Mouse (Mus musculus): ENCODE data around the gene Lrp8.

GRCm38 (mm10) chr4:107805491-107805890 lies 3.4 kb downstream of the Lrp8 start:
- TF ChIP-seq CTCF (IDR thresholded peaks at IDR 0.05; ENCODE audit: control insufficient read depth, insufficient read depth, low read length), result peak; percentile 55; the same call in 1 of the 2 replicates
- TF ChIP-seq POLR2A (IDR thresholded peaks at IDR 0.05; ENCODE audit: borderline replicate concordance, control insufficient read depth, low read depth, low read length), result no peak
